Mouse (Mus musculus): ENCODE results near the gene Cadm2.

The Cadm2 gene

GRCm38 (mm10) chr16:66761546-66762473, 858.9 kb downstream of the Cadm2 start:
- no peak for DNase-seq (ENCODE audit: low spot score in 2 of 2)

DNA sequence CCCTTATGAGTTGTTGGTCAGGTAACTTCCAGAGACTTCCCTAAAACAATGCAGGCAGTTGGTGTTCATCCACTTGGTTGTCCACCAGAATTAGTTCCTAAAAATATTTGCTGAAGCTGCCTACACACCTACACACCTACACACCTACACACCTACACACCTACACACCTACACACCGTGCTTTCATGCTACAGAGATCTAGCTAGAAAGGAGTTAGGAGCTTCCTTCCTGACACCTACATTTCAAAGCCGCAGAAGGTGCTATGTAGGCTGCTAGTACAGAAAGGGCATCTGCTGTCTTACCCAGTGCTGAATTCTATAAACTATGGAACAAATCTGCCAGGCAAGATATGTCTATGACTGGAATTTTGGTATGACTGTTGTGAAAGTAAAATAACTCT, 872.2 kb downstream of the Cadm2 start:
- DNase-seq (ENCODE audit: low spot score in 2 of 2) = peak; percentile 38 to 60

- no peak for DNase-seq (ENCODE audit: low spot score in 2 of 2)
These were observed 889.5 kb downstream of the Cadm2 start for GRCm38 (mm10) chr16:66731212-66731611.

DNA sequence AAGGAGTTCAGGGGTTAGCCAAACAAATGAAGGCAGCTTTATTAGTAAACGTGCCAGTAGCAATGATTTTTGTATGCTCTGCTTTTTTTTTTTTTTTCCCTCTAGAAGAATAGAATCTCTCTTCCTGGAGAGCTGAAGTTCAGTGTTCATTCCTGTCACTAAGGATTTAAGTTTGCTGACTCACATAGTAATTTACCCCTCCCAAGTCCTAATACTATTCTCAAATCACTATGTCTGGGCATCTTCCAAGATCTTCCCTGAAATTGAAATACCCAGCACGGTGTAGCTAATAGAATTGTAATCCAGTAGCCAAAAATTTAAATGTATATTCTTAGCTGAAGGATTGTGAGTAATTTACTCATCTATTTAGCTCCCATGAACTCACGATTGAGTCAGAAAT, 914.2 kb downstream of the Cadm2 start:
- no peak for DNase-seq (ENCODE audit: low spot score in 2 of 2)

DNA sequence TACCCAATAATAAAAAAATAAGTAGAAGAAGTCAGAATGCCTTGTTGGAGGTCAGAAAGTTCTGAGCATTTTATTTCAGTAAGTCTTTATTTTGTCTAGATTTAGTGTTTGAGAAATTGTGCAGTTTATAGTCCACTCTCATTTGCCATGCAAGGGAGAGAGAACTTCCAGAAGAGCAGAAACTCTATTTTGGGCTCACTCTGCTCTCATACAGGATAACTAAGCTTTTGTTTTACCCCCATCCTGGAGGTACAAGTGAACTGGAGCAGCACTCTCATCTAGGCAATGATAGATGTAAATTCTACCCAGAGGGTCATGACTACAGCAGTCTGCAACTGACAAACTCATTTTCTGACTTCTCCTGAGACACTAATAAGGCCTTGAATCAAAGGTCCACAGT, 925.9 kb downstream of the Cadm2 start:
- peak; percentile 3 to 31 for DNase-seq (ENCODE audit: low spot score in 2 of 2)

DNA sequence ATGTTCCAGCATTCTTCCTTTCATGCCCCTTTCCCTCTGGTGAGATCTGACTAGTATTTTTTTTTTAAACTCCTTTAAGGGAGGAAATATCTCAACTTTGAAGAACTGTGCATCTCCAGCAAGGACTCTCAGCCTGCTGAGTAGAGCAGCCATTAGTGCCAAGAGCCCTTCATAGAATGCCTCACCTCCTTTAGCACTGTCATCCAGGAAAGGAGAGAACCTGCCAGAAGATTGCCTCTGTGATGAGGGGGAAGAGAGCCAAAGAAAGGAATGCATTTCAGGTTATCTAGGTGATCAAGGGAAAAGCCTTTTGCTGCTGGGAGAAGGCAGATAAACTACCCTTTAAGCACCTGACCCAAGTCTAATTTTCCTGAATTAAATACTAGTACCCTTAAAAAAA, 943.5 kb downstream of the Cadm2 start:
- DNase-seq (ENCODE audit: low spot score in 2 of 2) = no peak

- no peak for DNase-seq (ENCODE audit: low spot score in 2 of 2)
These were observed 969.7 kb downstream of the Cadm2 start for GRCm38 (mm10) chr16:66651013-66651362.

- DNase-seq (ENCODE audit: low spot score in 2 of 2) = peak in 1 of 2 experiments; percentile 43
These were observed 970.2 kb downstream of the Cadm2 start for GRCm38 (mm10) chr16:66650348-66651012.

GRCm38 (mm10) chr16:66647798-66648197, 972.9 kb downstream of the Cadm2 start:
- DNase-seq (ENCODE audit: low spot score in 2 of 2) = no peak

GRCm38 (mm10) chr16:66643606-66644005, 977.1 kb downstream of the Cadm2 start:
- no peak for DNase-seq (ENCODE audit: low spot score in 2 of 2)

GRCm38 (mm10) chr16:66627527-66627926, 993.2 kb downstream of the Cadm2 start:
- no peak for DNase-seq (ENCODE audit: low spot score in 2 of 2)

GRCm38 (mm10) chr16:66622423-66622822, 998.3 kb downstream of the Cadm2 start:
- no peak for DNase-seq (ENCODE audit: low spot score in 2 of 2)

DNA sequence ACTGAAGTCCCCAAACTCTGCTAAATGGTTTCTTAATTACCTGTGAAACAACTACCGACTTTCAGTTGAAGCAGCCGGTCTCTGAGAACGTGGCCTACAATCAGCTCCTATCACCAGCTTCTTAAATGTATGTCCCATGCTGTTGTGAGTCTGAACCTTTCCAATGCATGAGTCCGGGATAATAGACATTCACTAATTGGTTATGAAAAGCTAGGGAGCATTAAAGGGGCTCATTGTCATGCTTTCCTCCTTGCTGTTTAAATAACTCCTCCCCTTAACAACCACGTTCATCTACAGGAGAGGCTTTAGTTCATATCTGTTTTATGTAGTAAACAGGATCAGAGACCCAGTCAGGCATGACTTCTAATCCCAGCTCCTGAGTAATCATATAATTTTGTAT, 1008.1 kb downstream of the Cadm2 start:
- no peak for DNase-seq (ENCODE audit: low spot score in 2 of 2)

All from frontal cortex, postnatal 36 days (tissue).